Mouse (Mus musculus) limb, embryonic 15.5 days (tissue): ENCODE results near the gene Cox6a1. TPM values are rescaled to one million over a fixed set of nuclear protein-coding genes. Genes with fewer than 3 reads are reported as not detected.

Experiments used
- polyA plus RNA-seq: library from polyadenylated mRNA; unstranded; fragments of >200 nt; fragmentation: Nextera tagmentation; extraction: Ambion mirVana; gene quantifications from 2 replicates; pipeline ENCODE4 v1.2.1, GENCODE M21; 2015

The Cox6a1 gene
- polyA plus RNA-seq, 1 experiment from 2014 or later, result 800 TPM

Other genes starting within 250 kb of the Cox6a1 start
- gene Acads, start 229.6 kb downstream of the Cox6a1 start, polyA plus RNA-seq, result 45.6 and 52.8 TPM in 2 replicates
- gene Unc119b, start 214.0 kb downstream of the Cox6a1 start, polyA plus RNA-seq, result 34.8 and 36.9 TPM in 2 replicates
- 89.3 and 97.9 TPM in 2 replicates for gene Mlec, start 190.8 kb downstream of the Cox6a1 start, polyA plus RNA-seq
- 1.2 and 1.3 TPM in 2 replicates for gene Cabp1, start 154.6 kb downstream of the Cox6a1 start, polyA plus RNA-seq
- 96.2 and 97.1 TPM in 2 replicates for gene Pop5, start 113.1 kb downstream of the Cox6a1 start, polyA plus RNA-seq
- gene Rnf10, start 76.1 kb downstream of the Cox6a1 start, polyA plus RNA-seq, result 108 and 135 TPM in 2 replicates
- gene Coq5, start 69.3 kb downstream of the Cox6a1 start, polyA plus RNA-seq, result 36.4 and 43.7 TPM in 2 replicates
- gene Dynll1, start 48.0 kb downstream of the Cox6a1 start, polyA plus RNA-seq, result 1,678 and 1,810 TPM in 2 replicates
- 222 and 246 TPM in 2 replicates for gene Srsf9, start 21.8 kb downstream of the Cox6a1 start, polyA plus RNA-seq
- gene Gatc, start 7.8 kb downstream of the Cox6a1 start, polyA plus RNA-seq, result 25.3 and 27.6 TPM in 2 replicates
- 60.6 and 66.9 TPM in 2 replicates for gene Triap1, start 7.8 kb downstream of the Cox6a1 start, polyA plus RNA-seq
- gene Msi1, start 80.6 kb upstream of the Cox6a1 start, polyA plus RNA-seq, result 8.2 and 8.4 TPM in 2 replicates
- not detected in 2 replicates for gene Pla2g1b, start 117.3 kb upstream of the Cox6a1 start, polyA plus RNA-seq
- 24.9 and 26.5 TPM in 2 replicates for gene Sirt4, start 135.7 kb upstream of the Cox6a1 start, polyA plus RNA-seq
- 52.6 and 55.7 TPM in 2 replicates for gene Pxn, start 157.7 kb upstream of the Cox6a1 start, polyA plus RNA-seq
- 1,505 and 1,752 TPM in 2 replicates for gene Rplp0, start 210.5 kb upstream of the Cox6a1 start, polyA plus RNA-seq
- gene Gcn1l1, start 216.3 kb upstream of the Cox6a1 start, polyA plus RNA-seq, result 32.9 and 36.3 TPM in 2 replicates